Mouse (Mus musculus): ENCODE measurements around the gene Agr3. TPM values are rescaled to one million over a fixed set of nuclear protein-coding genes. Genes with fewer than 3 reads are reported as not detected.

Gene Agr3
- polyA plus RNA-seq (2014; fragmentation: Nextera tagmentation; extraction: Ambion mirVana): 0.32 TPM in 1 of 2 replicates, not detected in the other

DNA sequence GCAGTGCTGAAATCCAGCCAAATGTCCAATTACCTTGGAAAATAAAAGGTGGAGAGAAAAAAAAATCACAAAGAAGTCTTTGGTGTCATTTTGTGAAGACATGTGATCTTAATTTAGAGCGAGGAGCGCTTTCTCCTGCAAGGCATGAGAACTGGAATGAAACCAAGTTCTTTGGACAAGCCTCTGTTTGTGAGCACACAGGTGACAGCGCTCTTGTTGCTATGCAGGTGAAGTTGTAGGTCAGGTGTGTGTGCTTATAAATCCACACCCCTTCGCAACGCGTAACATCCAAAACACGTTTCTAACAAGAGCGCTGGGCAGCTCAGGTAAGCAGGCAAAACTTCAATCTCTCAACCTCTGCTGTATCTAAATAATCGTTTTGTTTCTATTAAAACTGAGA, at the start of gene Agr3:
Gene Agr3 (plus strand): TSS at position 219 of the 400 bp plus-strand sequence.
- Histone ChIP-seq H3K4me2 (ENCODE audit: low read depth, low read length, severe bottlenecking) (no peak within 1 kb of the TSS), H3K4me1 (replicated peaks; ENCODE audit: control insufficient read depth, insufficient read depth, low read length) (no peaks in the 10 kb centered on the region), H3K27me3 (ENCODE audit: control insufficient read depth, insufficient read depth, low read length) (no peaks in the 10 kb centered on the region), H3K27ac (ENCODE audit: low read depth, low read length) (no peak within 1 kb of the TSS), H3K36me3 (ENCODE audit: control insufficient read depth, insufficient read depth, low read length) (no peaks in the 10 kb centered on the region), H3K4me3 (ENCODE audit: low read depth, low read length) (no peak within 1 kb of the TSS), H3K9me3 (ENCODE audit: control insufficient read depth, low read length) (no peaks in the 10 kb centered on the region), H3K9ac (ENCODE audit: low read length) (no peak within 1 kb of the TSS)
- ATAC-seq (replicated peaks; ENCODE audit: low FRiP score): no peak
- no peak for DNase-seq (ENCODE audit: low spot score)
- 89% methylated on average over 9 of the region's 9 CpGs for WGBS

DNA sequence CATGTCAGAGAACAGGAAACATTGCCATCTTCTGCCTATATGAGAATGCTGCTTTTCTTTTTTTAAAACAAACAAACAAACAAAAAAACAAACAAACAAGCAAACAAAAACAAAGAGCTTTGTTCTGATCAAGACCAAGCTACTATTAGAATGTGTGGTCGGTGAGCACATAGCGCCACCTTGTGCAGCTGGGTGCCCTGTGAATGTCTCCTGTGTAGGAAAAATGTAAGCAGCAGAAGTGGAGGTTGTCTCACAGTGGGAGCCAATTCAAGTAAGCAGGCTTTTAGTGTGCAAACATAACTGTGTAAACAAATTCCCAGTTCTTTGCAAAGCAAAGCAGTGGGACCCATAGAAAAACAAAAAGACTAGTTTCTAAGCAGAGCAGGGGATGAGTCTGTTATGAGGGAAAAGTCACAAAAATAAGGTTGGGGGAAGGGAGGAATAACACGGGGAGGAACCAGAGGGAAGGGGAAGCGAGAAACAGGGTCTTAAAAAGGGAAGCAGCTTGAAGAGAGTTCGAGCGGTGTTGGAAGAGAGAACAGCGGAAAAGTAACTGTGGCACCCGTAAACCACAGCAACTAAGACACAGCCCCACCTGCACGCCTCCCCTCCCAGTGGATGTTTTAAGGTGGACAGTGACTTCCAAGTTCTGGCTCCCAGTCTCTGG, 40.4 kb upstream of the Agr3 start:
- H3K27me3 ChIP-seq (ENCODE audit: control insufficient read depth, insufficient read depth, low read length): no peaks in the 10 kb centered on the region
- no peak overlapping the region for H3K4me3 ChIP-seq (ENCODE audit: low read depth, low read length)
- H3K9me3 ChIP-seq (ENCODE audit: control insufficient read depth, low read length): no peaks in the 10 kb centered on the region
- H3K27ac ChIP-seq (ENCODE audit: low read depth, low read length): no peak overlapping the region
- DNase-seq (ENCODE audit: low spot score) (no peak), ATAC-seq (replicated peaks; ENCODE audit: low FRiP score) (no peak)
- H3K9ac ChIP-seq (ENCODE audit: low read length): no peak overlapping the region
- H3K36me3 ChIP-seq (ENCODE audit: control insufficient read depth, insufficient read depth, low read length): no peaks in the 10 kb centered on the region
- no peak overlapping the region for H3K4me2 ChIP-seq (ENCODE audit: low read depth, low read length, severe bottlenecking)
- H3K4me1 ChIP-seq (replicated peaks; ENCODE audit: control insufficient read depth, insufficient read depth, low read length): no peaks in the 10 kb centered on the region
- WGBS: 64% methylated on average over 9 of the region's 9 CpGs

DNA sequence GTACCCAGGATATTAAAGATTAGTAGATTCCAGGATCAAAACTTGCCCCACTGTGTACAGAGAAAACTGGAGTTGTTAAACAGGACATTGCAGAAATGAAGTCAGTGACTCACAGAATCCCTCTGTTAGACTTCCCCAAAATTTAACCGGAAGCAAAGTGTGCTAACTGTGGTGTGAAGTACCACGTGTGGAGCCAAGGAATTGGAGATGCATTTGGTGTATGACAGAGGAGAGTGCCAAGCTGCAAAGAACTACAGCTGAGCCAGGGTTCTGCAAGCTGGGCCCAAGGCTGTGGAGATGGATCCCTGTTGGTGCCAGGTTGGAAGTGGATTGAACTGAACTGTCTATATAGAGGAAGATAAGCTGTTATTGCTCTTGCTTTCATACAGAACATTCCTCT, 36.0 kb upstream of the Agr3 start:
- Histone ChIP-seq H3K4me2 (ENCODE audit: low read depth, low read length, severe bottlenecking) (no peak overlapping the region), H3K4me3 (ENCODE audit: low read depth, low read length) (no peak overlapping the region), H3K36me3 (ENCODE audit: control insufficient read depth, insufficient read depth, low read length) (no peaks in the 10 kb centered on the region), H3K27me3 (ENCODE audit: control insufficient read depth, insufficient read depth, low read length) (no peaks in the 10 kb centered on the region), H3K4me1 (replicated peaks; ENCODE audit: control insufficient read depth, insufficient read depth, low read length) (peaks cover 6% of the 10 kb centered on the region; the same call in 1 of the 2 replicates), H3K9ac (ENCODE audit: low read length) (no peak overlapping the region), H3K9me3 (ENCODE audit: control insufficient read depth, low read length) (no peaks in the 10 kb centered on the region), H3K27ac (ENCODE audit: low read depth, low read length) (no peak overlapping the region)
- 74% methylated on average over 2 of the region's 2 CpGs for WGBS
- no peak for ATAC-seq (replicated peaks; ENCODE audit: low FRiP score)
- DNase-seq (ENCODE audit: low spot score): no peak

DNA sequence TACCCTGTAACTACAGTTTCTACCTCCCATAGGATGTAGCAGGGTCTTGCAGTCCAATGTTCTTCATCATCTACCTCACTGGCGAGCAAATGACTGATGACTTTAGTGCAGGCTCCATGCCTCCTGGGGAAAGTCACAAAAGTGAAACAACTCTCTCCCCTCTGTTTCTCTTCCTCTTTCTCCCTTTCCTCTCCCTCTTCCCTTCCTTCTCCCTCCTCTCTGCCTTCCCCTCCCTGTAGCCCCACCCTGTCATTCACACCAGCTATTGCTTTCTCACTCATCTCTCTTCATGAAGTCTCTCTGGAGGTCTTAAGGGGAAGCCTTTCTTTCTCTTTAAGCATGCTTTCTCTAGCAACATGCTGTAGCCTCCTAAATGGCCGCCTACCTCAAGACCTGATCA, 34.7 kb upstream of the Agr3 start:
- ATAC-seq (replicated peaks; ENCODE audit: low FRiP score) (no peak), DNase-seq (ENCODE audit: low spot score) (no peak)
- H3K4me3 ChIP-seq (ENCODE audit: low read depth, low read length): no peak overlapping the region
- no peak overlapping the region for H3K9ac ChIP-seq (ENCODE audit: low read length)
- H3K4me2 ChIP-seq (ENCODE audit: low read depth, low read length, severe bottlenecking): no peak overlapping the region
- H3K9me3 ChIP-seq (ENCODE audit: control insufficient read depth, low read length): no peaks in the 10 kb centered on the region
- no peaks in the 10 kb centered on the region for H3K36me3 ChIP-seq (ENCODE audit: control insufficient read depth, insufficient read depth, low read length)
- WGBS: 81% methylated on average over 2 of the region's 2 CpGs
- H3K4me1 ChIP-seq (replicated peaks; ENCODE audit: control insufficient read depth, insufficient read depth, low read length): peaks cover 13% of the 10 kb centered on the region; the same call in 1 of the 2 replicates
- H3K27ac ChIP-seq (ENCODE audit: low read depth, low read length): no peak overlapping the region
- no peaks in the 10 kb centered on the region for H3K27me3 ChIP-seq (ENCODE audit: control insufficient read depth, insufficient read depth, low read length)

DNA sequence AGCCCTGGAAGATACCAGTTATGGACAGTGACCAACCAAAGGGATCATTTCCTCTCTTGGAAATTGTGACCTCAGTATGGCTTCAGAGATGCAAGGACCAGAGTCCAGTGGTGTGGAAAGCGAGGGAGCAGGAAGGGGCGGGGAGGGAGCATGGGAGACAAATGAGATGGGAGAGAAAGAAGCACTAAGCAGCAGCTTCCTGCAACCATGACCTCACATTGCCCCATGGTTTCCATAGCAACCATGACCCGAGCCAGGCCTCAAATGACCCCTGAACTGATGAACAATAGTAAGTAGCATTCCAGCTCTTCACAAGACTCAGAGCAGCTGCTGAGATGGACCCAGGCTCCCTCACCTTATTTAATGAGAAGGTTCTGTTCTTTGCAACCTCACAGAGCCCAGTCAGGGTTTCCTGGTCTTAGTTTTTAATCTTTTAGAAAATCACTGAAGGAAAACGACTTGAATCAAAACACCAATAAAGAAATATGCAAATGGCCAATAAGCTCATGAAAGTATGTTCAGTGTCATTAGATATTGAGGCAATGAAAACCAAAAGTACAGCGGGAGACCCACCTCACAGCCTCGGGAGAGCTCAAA, 31.0 kb upstream of the Agr3 start:
- DNase-seq (ENCODE audit: low spot score) (peak; percentile 70), ATAC-seq (replicated peaks; ENCODE audit: low FRiP score) (peak; percentile 61)
- Histone ChIP-seq H3K9ac (ENCODE audit: low read length) (no peak overlapping the region), H3K27me3 (ENCODE audit: control insufficient read depth, insufficient read depth, low read length) (no peaks in the 10 kb centered on the region), H3K27ac (ENCODE audit: low read depth, low read length) (0 out of 2 replicates have a peak overlapping the region, but pooled peaks have one; percentile 4), H3K9me3 (ENCODE audit: control insufficient read depth, low read length) (no peaks in the 10 kb centered on the region), H3K36me3 (ENCODE audit: control insufficient read depth, insufficient read depth, low read length) (no peaks in the 10 kb centered on the region), H3K4me3 (ENCODE audit: low read depth, low read length) (no peak overlapping the region), H3K4me2 (ENCODE audit: low read depth, low read length, severe bottlenecking) (no peak overlapping the region), H3K4me1 (replicated peaks; ENCODE audit: control insufficient read depth, insufficient read depth, low read length) (peaks cover 14% of the 10 kb centered on the region; the same call in 1 of the 2 replicates)
- WGBS: 12% methylated on average over 6 of the region's 6 CpGs

DNA sequence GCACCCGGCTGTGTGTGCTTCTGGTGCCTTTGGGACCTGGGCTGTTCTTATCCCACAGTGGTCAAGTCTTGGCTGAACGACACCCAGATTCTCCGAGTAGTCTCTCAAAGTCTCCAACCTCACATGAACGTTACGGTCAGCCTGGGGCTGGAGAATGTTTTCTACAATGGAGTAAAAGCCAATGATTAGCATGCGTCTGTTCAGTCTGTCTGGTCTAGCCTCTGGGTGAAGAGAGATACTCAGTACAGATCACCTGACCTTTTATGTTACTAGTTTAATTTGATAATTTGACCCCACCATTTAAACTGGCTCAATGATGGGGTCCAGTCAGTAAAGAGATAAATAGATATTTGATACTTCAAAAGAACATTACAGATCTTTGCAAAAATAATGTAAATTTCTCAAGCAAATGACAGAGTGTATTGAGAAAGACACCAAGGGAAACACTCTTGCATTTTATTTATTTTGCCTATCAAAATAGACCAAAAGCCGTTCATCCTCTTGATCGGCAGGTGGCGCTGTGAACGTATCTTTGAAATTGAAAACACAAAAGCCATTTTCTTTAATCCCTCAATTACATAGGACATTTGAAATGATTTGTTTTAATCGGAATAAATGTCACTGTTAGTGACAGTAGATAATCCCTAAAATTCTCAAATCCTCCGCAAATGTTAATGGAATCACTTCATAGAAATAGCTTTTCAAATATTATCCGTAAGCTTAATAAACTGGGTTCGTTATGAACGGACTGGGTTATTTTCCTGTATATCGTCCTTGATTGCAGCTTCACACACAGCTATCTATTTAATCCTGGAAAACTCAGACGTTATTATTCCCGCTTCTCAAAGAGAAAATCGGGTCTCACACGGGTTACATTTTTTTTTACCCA, 29.3 kb upstream of the Agr3 start:
- Histone ChIP-seq H3K9ac (ENCODE audit: low read length) (no peak overlapping the region; the same call in 1 of the 2 replicates), H3K4me3 (ENCODE audit: low read depth, low read length) (peak overlapping the region; percentile 20), H3K27me3 (ENCODE audit: control insufficient read depth, insufficient read depth, low read length) (no peaks in the 10 kb centered on the region), H3K36me3 (ENCODE audit: control insufficient read depth, insufficient read depth, low read length) (no peaks in the 10 kb centered on the region), H3K9me3 (ENCODE audit: control insufficient read depth, low read length) (no peaks in the 10 kb centered on the region), H3K27ac (ENCODE audit: low read depth, low read length) (no peak overlapping the region), H3K4me1 (replicated peaks; ENCODE audit: control insufficient read depth, insufficient read depth, low read length) (peaks cover 14% of the 10 kb centered on the region; the same call in 1 of the 2 replicates), H3K4me2 (ENCODE audit: low read depth, low read length, severe bottlenecking) (peak overlapping the region; percentile 34; the same call in 1 of the 2 replicates)
- 19% methylated on average over 20 of the region's 20 CpGs for WGBS
- peak; percentile 14; the same call in 1 of the 2 replicates for ATAC-seq (replicated peaks; ENCODE audit: low FRiP score)
- DNase-seq (ENCODE audit: low spot score): peak; percentile 76

DNA sequence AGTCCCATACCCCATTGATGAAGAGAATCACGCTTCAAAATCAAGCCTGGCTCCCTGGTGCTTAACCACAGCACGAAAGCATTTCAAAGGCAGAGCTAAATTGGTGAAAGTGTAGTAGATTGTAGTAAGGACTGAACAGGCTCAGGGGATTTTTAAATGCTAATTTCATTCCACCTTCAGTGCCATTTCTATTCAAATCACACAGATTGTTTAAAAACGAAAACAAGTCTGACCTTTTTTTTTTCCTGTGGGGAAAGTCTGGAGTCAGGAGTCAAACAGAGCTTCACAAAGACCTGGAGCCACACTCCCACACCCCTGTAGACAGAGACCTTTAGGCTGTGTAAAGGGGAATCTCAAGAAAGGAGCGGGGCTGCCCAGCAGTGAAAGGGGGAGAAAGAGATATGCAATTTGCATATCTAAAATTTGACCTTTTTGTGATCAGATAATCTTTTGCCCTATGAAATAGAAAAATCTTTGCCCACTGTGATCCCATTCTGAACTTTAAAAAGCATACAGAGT, 28.6 kb upstream of the Agr3 start:
- no peak overlapping the region for H3K27ac ChIP-seq (ENCODE audit: low read depth, low read length)
- H3K4me3 ChIP-seq (ENCODE audit: low read depth, low read length): peak overlapping the region; percentile 20
- H3K9me3 ChIP-seq (ENCODE audit: control insufficient read depth, low read length): no peaks in the 10 kb centered on the region
- H3K9ac ChIP-seq (ENCODE audit: low read length): no peak overlapping the region; the same call in 1 of the 2 replicates
- H3K4me2 ChIP-seq (ENCODE audit: low read depth, low read length, severe bottlenecking): peak overlapping the region; percentile 34; the same call in 1 of the 2 replicates
- H3K36me3 ChIP-seq (ENCODE audit: control insufficient read depth, insufficient read depth, low read length): no peaks in the 10 kb centered on the region
- ATAC-seq (replicated peaks; ENCODE audit: low FRiP score) (peak; percentile 43), DNase-seq (ENCODE audit: low spot score) (no peak)
- H3K4me1 ChIP-seq (replicated peaks; ENCODE audit: control insufficient read depth, insufficient read depth, low read length): peaks cover 14% of the 10 kb centered on the region; the same call in 1 of the 2 replicates
- no peaks in the 10 kb centered on the region for H3K27me3 ChIP-seq (ENCODE audit: control insufficient read depth, insufficient read depth, low read length)
- WGBS: 4% methylated on average over 4 of the region's 4 CpGs

DNA sequence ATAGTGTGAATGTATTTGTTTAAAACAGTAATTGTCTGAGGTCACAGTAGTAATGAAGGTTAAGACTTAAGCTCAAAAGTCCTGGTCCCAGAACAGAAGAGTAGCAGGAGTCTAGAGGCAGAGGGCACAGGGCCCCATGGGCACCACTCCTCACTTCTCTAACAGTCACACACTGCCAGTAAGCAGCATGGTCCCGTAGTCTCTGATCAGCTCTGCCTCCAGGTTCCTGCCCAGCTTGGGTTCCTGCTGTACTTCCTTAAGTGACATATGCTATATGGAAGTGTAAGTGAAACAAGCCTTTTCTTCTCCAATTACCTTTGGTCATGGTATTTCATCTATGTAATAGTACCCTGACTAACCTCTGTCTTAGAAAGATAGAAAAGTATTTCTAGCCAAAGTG, 14.8 kb upstream of the Agr3 start:
- no peak for DNase-seq (ENCODE audit: low spot score)
- Histone ChIP-seq H3K9me3 (ENCODE audit: control insufficient read depth, low read length) (no peaks in the 10 kb centered on the region), H3K9ac (ENCODE audit: low read length) (no peak overlapping the region), H3K27ac (ENCODE audit: low read depth, low read length) (no peak overlapping the region), H3K36me3 (ENCODE audit: control insufficient read depth, insufficient read depth, low read length) (no peaks in the 10 kb centered on the region), H3K4me1 (replicated peaks; ENCODE audit: control insufficient read depth, insufficient read depth, low read length) (no peaks in the 10 kb centered on the region), H3K27me3 (ENCODE audit: control insufficient read depth, insufficient read depth, low read length) (no peaks in the 10 kb centered on the region), H3K4me3 (ENCODE audit: low read depth, low read length) (no peak overlapping the region), H3K4me2 (ENCODE audit: low read depth, low read length, severe bottlenecking) (no peak overlapping the region)
- no peak for ATAC-seq (replicated peaks; ENCODE audit: low FRiP score)
- WGBS: 78% methylated on average over 1 of the region's 1 CpGs
